8 mouse cellular contexts compared by ENCODE assay signal in the genomic region with DNA sequence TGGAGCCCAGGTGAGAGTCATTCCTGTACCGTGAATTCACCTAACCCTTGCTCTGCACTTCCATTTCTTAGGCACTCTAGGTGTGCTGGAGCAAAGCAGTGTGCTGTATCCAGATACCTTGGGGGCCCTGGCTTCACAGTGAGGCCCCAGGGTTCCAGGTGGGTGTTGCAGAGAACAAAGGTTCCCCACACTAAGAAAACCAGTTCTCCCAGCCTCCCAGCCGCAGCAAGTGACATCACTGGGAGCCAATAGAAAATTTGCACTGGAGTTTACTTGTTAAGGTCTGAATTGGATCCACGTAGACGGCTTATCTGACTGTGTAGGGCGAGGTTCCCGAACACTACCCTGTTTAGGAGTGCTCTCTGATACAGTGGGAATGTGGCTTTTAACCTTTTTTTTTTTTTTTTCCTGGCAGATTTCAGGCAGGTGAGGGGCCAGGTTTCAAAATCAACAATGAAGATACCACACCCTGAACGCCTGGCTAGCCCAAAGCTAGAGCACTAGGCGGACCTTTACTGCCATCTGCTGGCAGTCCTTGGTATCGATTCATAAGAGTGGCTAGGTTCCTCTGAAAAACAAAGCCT. TPM values are rescaled to one million over a fixed set of nuclear protein-coding genes. Genes with fewer than 3 reads are reported as not detected.
DNase-seq lines count a peak whose midpoint lies in the region; ATAC-seq and TF ChIP-seq lines count a peak whose summit lies in the region.

No protein-coding gene starts in this region.

- DNase-seq in adrenal gland, adult 18-20 months (ENCODE audit: low spot score in 2 of 2) = peak; percentile 62 to 78
- DNase-seq in adrenal gland, postnatal 4 days (ENCODE audit: low spot score in 2 of 2) = no peak
- DNase-seq in forebrain, embryonic 11.5 days (ENCODE audit: low spot score) = peak; percentile 71
- DNase-seq in layer of hippocampus, postnatal 10 days (ENCODE audit: low spot score in 2 of 2) = peak; percentile 74 to 82

- whole genome bisulfite sequencing in forebrain, embryonic 11.5 days = 25% methylated on average over 9 of the region's 9 CpGs
- 32% methylated on average over 9 of the region's 9 CpGs for WGBS in hindbrain, embryonic 12.5 days
- 18% methylated on average over 9 of the region's 9 CpGs for WGBS in small intestine, adult 2 months

- H3K27me3 ChIP-seq in forebrain, embryonic 11.5 days (ENCODE audit: control insufficient read depth, insufficient read depth, low read length) = peaks cover 2% of the 10 kb centered on the region; the same call in 1 of the 2 replicates
- H3K27me3 ChIP-seq in hindbrain, embryonic 12.5 days = peaks cover 7% of the 10 kb centered on the region; the same call in 1 of the 2 replicates
- no peaks in the 10 kb centered on the region for H3K27me3 ChIP-seq in small intestine, adult 2 months (ENCODE audit: control insufficient read depth, insufficient read depth, low read length)

- H3K4me1 ChIP-seq in brown adipose tissue, adult 24 weeks (ENCODE audit: control insufficient read depth, insufficient read depth, insufficient read length, low read length) = no peaks in the 10 kb centered on the region
- no peaks in the 10 kb centered on the region for H3K4me1 ChIP-seq in forebrain, embryonic 11.5 days (replicated peaks; ENCODE audit: control insufficient read depth, insufficient read depth, low read length)
- no peaks in the 10 kb centered on the region for H3K4me1 ChIP-seq in hindbrain, embryonic 12.5 days
- peaks cover 7% of the 10 kb centered on the region; the same call in 1 of the 2 replicates for H3K4me1 ChIP-seq in small intestine, adult 2 months (ENCODE audit: control insufficient read depth, insufficient read depth, insufficient read length, low read length)

- peak; percentile 70; the same call in 1 of the 2 replicates for TF ChIP-seq CTCF in small intestine, adult 2 months (IDR thresholded peaks at IDR 0.05; ENCODE audit: extremely low read depth, insufficient read length, insufficient replicate concordance, low read depth, low read length)

- no peak overlapping the region for H3K4me2 ChIP-seq in forebrain, embryonic 11.5 days (ENCODE audit: low read depth, low read length, severe bottlenecking)
- no peak overlapping the region for H3K4me2 ChIP-seq in hindbrain, embryonic 12.5 days (replicated peaks)

- peak overlapping the region; percentile 18 for H3K27ac ChIP-seq in brown adipose tissue, adult 24 weeks (replicated peaks; ENCODE audit: low read depth, low read length)
- no peak overlapping the region for H3K27ac ChIP-seq in forebrain, embryonic 11.5 days (ENCODE audit: low read depth, low read length)
- no peak overlapping the region for H3K27ac ChIP-seq in hindbrain, embryonic 12.5 days
- peak overlapping the region; percentile 66 for H3K27ac ChIP-seq in small intestine, adult 2 months (ENCODE audit: insufficient read depth, low read depth, low read length)

- H3K9ac ChIP-seq in forebrain, embryonic 11.5 days (ENCODE audit: low read length) = no peak overlapping the region
- no peak overlapping the region for H3K9ac ChIP-seq in hindbrain, embryonic 12.5 days

- H3K9me3 ChIP-seq in forebrain, embryonic 11.5 days (ENCODE audit: control insufficient read depth, low read length) = no peaks in the 10 kb centered on the region
- H3K9me3 ChIP-seq in hindbrain, embryonic 12.5 days (replicated peaks) = no peaks in the 10 kb centered on the region

- ATAC-seq in forebrain, embryonic 11.5 days (replicated peaks; ENCODE audit: low FRiP score) = peak; percentile 76
- peak; percentile 69 for ATAC-seq in hindbrain, embryonic 12.5 days (ENCODE audit: low FRiP score)
- peak; percentile 61 for ATAC-seq in megakaryocyte, adult 5-6 weeks (ENCODE audit: poor library complexity, severe bottlenecking)

- no peak overlapping the region for H3K4me3 ChIP-seq in brown adipose tissue, adult 24 weeks (ENCODE audit: insufficient read depth, low read depth, low read length)
- no peak overlapping the region for H3K4me3 ChIP-seq in forebrain, embryonic 11.5 days (ENCODE audit: low read depth, low read length)
- no peak overlapping the region for H3K4me3 ChIP-seq in hindbrain, embryonic 12.5 days
- no peak overlapping the region for H3K4me3 ChIP-seq in small intestine, adult 2 months (ENCODE audit: low read depth, low read length)

- no peak for TF ChIP-seq POLR2A in small intestine, adult 2 months (IDR thresholded peaks at IDR 0.05; ENCODE audit: low read depth, low read length)

- H3K36me3 ChIP-seq in forebrain, embryonic 11.5 days (ENCODE audit: control insufficient read depth, insufficient read depth, low read length) = no peaks in the 10 kb centered on the region
- H3K36me3 ChIP-seq in hindbrain, embryonic 12.5 days = no peaks in the 10 kb centered on the region
- H3K36me3 ChIP-seq in small intestine, adult 2 months (ENCODE audit: control insufficient read depth, insufficient read depth, low read length) = no peaks in the 10 kb centered on the region

RNA-seq across cellular contexts. Expression of a gene that starts 24.1 kb away (rescaled TPM):
- 100 to 1,000 TPM; 366 to 491 TPM for total RNA-seq in adrenal gland, adult 18-20 months (2021)
- total RNA-seq in adrenal gland, postnatal 4 days (2021) = 100 to 1,000 TPM; 645 to 701 TPM
- 941 and 1,203 TPM in 2 replicates for polyA plus RNA-seq in brown adipose tissue, adult 24 weeks (2012; ENCODE audit: insufficient read depth, insufficient read length, missing spikeins)
- 3,887 and 4,316 TPM in 2 replicates for polyA plus RNA-seq in forebrain, embryonic 11.5 days (2014; fragmentation: Nextera tagmentation; extraction: Ambion mirVana)
- 5,703 and 6,080 TPM in 2 replicates for polyA plus RNA-seq in hindbrain, embryonic 12.5 days (2016; fragmentation: Nextera tagmentation; extraction: Ambion mirVana)
- 1,000 to 10,000 TPM; 2,084 to 2,121 TPM for total RNA-seq in layer of hippocampus, postnatal 10 days (2021)
- total RNA-seq in megakaryocyte, adult 5-6 weeks (2015) = 11,237 and 11,623 TPM in 2 replicates
- total RNA-seq in megakaryocyte, adult 5-6 weeks (2017) = 5,986 and 6,405 TPM in 2 replicates
- polyA plus RNA-seq in small intestine, adult 2 months (2012; rRNA removed) = 44.6 and 57.7 TPM in 2 replicates

RNA-seq across cellular contexts. Expression of a gene that starts 30.9 kb away (rescaled TPM):
- 1 to 10 TPM; 2.5 to 4.9 TPM for total RNA-seq in adrenal gland, adult 18-20 months (2021)
- 1 to 10 TPM; 1.7 to 1.8 TPM for total RNA-seq in adrenal gland, postnatal 4 days (2021)
- polyA plus RNA-seq in brown adipose tissue, adult 24 weeks (2012; ENCODE audit: insufficient read depth, insufficient read length, missing spikeins) = 0.79 and 0.99 TPM in 2 replicates
- 0.17 TPM in 1 of 2 replicates, not detected in the other for polyA plus RNA-seq in forebrain, embryonic 11.5 days (2014; fragmentation: Nextera tagmentation; extraction: Ambion mirVana)
- polyA plus RNA-seq in hindbrain, embryonic 12.5 days (2016; fragmentation: Nextera tagmentation; extraction: Ambion mirVana) = 0.09 and 0.27 TPM in 2 replicates
- not detected for total RNA-seq in layer of hippocampus, postnatal 10 days (2021)
- 120 and 131 TPM in 2 replicates for total RNA-seq in megakaryocyte, adult 5-6 weeks (2015)
- 102 and 107 TPM in 2 replicates for total RNA-seq in megakaryocyte, adult 5-6 weeks (2017)
- 0.05 TPM in 1 of 2 replicates, not detected in the other for polyA plus RNA-seq in small intestine, adult 2 months (2012; rRNA removed)

Comparison
In these comparisons a context has a peak if more than half of its experiments do, and no peak if none do; other contexts are left out.
1. DNase-seq: peak in adrenal gland, adult 18-20 months (2 of 2), forebrain, embryonic 11.5 days (single experiment) and layer of hippocampus, postnatal 10 days (2 of 2); none in adrenal gland, postnatal 4 days (0 of 2).
2. H3K27ac ChIP-seq: peak in brown adipose tissue, adult 24 weeks (single experiment) and small intestine, adult 2 months (single experiment); none in forebrain, embryonic 11.5 days (single experiment) and hindbrain, embryonic 12.5 days (single experiment).
3. RNA of a gene that starts 30.9 kb away (total RNA-seq): 102 to 131 TPM in megakaryocyte, adult 5-6 weeks; 2.5 to 4.9 TPM in adrenal gland, adult 18-20 months, 1.7 to 1.8 TPM in adrenal gland, postnatal 4 days and not detected in layer of hippocampus, postnatal 10 days; every median in the first group is over 10 times any median in the second.
4. Peak in every context shown above with its lines, with median percentiles within 50 percentile points of each other: ATAC-seq.